Mouse (Mus musculus) splenic B cell, adult 2 months (primary cell): ENCODE measurements around the gene H1foo.

Experiments
- DNase-seq: peaks from one replicate; pipeline ENCODE4 v3.0.0-alpha.2; 2011; ENCODE audit warnings: low read depth, low spot score
- H3K27me3 ChIP-seq: 2 replicates; pipeline ENCODE4 v1.6.1; 2012; ENCODE audit warnings: mild to moderate bottlenecking, low read length, moderate library complexity, mixed read lengths; ENCODE audit not compliant: control insufficient read depth, poor library complexity, insufficient read depth, severe bottlenecking
- H3K36me3 ChIP-seq: 2 replicates; pipeline ENCODE4 v1.6.1; 2012; ENCODE audit warnings: mild to moderate bottlenecking, low read length, moderate library complexity, mixed read lengths; ENCODE audit not compliant: control insufficient read depth, poor library complexity, insufficient read depth, severe bottlenecking

The H1foo gene

GRCm38 (mm10) chr6:115940603-115941002, 4.1 kb upstream of the H1foo start:
- H3K27me3 ChIP-seq, result no peaks in the 10 kb centered on the region
- H3K36me3 ChIP-seq, result no peaks in the 10 kb centered on the region
- DNase-seq, result no peak

DNA sequence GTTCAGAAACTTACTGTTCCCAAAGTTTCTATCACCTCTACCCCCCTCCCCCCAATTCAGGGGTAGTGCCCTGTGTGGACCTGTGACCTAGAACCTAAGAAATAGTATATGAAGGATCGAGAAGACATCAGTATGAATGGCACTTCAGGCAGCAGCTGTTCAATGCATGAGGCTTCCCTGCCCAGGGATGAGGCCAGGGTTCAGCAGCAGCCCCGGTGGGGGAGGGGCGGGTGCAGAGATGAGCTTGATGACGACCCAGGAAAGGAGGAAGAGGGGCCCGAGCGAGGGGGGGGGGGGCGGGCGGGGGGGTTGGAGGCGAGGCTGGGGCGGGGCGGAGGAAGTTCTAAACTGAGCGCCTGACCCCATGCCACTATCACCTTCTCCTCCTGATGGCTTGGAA, 3.6 kb upstream of the H1foo start:
- Histone ChIP-seq H3K36me3 (no peaks in the 10 kb centered on the region), H3K27me3 (no peaks in the 10 kb centered on the region)
- DNase-seq, result peak; percentile 8

DNA sequence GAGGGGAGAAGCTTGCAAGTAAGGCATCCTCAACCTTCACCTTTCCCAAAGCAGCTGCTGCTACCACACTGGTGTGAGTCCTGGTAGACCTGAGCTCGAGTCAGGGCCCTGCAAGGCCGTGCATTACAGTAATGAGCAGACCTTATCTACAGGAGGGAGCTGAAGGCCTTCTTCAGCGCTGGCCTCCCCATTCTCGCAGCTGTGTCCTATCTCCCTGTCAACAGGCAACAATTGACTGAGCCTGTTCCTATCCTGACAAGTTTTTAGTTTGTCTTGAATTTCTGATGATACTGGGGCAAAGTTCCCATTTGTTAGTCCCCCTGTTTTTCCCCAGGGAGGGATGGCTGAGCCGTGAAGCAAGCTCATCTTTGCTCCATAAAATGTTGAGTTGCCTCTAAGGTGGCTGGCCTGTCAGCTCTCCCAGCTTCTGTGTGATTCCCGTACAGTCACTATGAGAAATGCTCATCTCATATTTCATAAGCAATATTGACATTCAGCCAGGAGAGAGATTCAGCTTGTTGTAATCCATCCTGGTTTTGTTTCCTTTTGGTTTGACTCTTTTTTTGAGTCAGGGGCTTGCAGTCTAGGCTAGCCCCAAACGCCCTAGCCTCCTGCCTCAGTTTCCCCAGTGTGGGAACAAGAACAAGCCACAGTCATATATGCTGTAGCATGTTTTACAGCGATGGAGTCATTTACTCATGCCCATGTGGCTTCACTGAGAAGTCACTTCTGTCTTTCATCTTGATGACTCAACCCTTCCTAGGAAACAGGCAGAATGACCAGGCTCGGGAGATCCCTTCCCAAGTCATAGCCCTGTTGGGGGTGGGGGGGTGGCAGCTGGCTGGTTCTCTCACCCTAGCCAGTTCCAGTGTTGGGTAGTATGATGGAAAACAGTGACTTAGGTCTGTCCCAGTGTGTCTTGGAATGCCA, 975 bp upstream of the H1foo start:
- no peaks in the 10 kb centered on the region for H3K36me3 ChIP-seq
- no peaks in the 10 kb centered on the region for H3K27me3 ChIP-seq
- no peak for DNase-seq

- Histone ChIP-seq H3K36me3 (no peaks in the 10 kb centered on the region), H3K27me3 (no peaks in the 10 kb centered on the region)
- no peak for DNase-seq
These were observed 895 bp downstream of the H1foo start for GRCm38 (mm10) chr6:115945633-115946032.

DNA sequence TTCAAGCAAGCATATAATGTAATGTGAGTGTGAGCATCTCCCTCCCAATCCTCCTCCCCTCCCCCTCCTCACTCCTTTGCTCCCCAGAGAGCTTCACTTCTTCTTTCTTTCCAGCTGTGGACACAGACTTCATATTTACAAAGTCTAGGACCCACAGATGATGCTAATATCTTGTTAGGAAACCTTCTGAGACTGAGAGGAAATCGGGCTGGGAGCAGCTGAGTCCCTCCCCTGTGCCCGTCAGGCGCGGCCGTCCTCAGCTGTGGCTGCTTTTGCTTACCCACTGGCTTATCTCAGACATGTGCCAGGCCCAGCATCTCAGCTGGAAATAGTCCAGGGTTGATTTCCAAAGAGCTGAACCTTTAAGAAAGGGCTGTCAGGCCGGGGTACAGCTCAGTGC, 1.7 kb downstream of the H1foo start:
- peak; percentile 8 for DNase-seq
- H3K36me3 ChIP-seq, result no peaks in the 10 kb centered on the region
- no peaks in the 10 kb centered on the region for H3K27me3 ChIP-seq

- H3K27me3 ChIP-seq, result no peaks in the 10 kb centered on the region
- no peaks in the 10 kb centered on the region; the same call in 1 of the 2 replicates for H3K36me3 ChIP-seq
- no peak for DNase-seq
These were observed 9.9 kb downstream of the H1foo start for GRCm38 (mm10) chr6:115954506-115955074.

GRCm38 (mm10) chr6:115955169-115955568, 10.4 kb downstream of the H1foo start:
- Histone ChIP-seq H3K36me3 (no peaks in the 10 kb centered on the region; the same call in 1 of the 2 replicates), H3K27me3 (no peaks in the 10 kb centered on the region)
- DNase-seq, result no peak

- Histone ChIP-seq H3K27me3 (no peaks in the 10 kb centered on the region), H3K36me3 (no peaks in the 10 kb centered on the region; the same call in 1 of the 2 replicates)
- no peak for DNase-seq
These were observed 10.9 kb downstream of the H1foo start for GRCm38 (mm10) chr6:115955664-115956063.

GRCm38 (mm10) chr6:115956418-115956921, 11.7 kb downstream of the H1foo start:
- H3K36me3 ChIP-seq, result no peaks in the 10 kb centered on the region; the same call in 1 of the 2 replicates
- no peaks in the 10 kb centered on the region for H3K27me3 ChIP-seq
- no peak for DNase-seq

DNA sequence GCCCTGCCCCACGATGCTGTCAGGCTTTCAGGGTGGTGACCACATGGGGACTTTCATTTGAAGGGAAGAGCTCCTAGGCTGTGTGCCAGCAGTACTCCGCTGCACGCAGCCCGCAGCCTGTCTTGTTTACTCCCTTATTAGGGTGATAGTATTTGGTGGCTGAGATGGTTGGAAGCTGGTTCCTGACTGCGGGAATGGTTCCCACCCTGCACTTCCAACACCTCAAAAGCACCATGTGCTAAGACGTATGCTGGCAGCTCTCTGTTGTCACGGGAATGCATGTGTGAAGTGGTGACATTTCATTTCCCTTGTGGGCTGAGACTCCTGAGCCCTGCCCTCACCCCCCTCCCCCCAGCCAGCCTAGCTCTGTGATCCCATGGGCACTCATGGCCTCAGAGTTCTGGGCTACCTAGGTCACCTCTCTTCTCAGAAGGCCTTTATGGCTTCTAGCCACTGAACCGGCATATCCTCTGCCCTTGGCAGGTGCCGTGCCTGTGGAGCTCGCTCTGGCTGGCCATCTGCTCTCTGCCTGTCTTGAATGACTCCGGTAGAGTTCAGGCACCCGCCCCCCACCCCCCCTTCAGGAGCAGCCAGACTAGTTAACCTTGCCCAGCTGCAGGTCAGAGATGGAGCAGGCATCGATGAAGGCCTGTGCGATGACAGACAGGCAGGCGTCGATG, 12.3 kb downstream of the H1foo start:
- no peak for DNase-seq
- H3K27me3 ChIP-seq, result no peaks in the 10 kb centered on the region
- H3K36me3 ChIP-seq, result no peaks in the 10 kb centered on the region; the same call in 1 of the 2 replicates

GRCm38 (mm10) chr6:115957681-115958080, 12.9 kb downstream of the H1foo start:
- DNase-seq, result no peak
- Histone ChIP-seq H3K27me3 (no peaks in the 10 kb centered on the region), H3K36me3 (no peaks in the 10 kb centered on the region; the same call in 1 of the 2 replicates)

DNA sequence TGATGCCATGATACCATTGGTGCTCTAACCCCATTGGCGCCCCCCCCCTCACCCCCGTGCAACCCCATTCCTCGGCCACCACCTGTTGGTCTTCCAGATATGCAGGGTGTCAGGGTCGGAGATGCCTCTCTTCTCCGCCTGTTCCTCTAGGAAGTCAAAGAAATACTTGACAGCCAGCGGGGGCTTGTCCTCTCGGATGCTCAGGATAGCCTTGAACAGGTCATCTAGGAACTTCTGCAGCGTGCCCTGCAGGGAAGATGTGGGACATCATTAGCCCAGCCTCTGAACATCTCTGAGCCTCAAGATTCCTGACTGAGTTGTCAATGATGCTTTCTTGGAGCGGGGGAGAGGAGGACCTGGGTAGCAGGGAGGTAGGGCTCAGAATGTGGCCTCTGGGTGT, 13.7 kb downstream of the H1foo start:
- no peak for DNase-seq
- no peaks in the 10 kb centered on the region for H3K27me3 ChIP-seq
- H3K36me3 ChIP-seq, result no peaks in the 10 kb centered on the region; the same call in 1 of the 2 replicates

GRCm38 (mm10) chr6:115959151-115959691, 14.5 kb downstream of the H1foo start:
- DNase-seq, result no peak
- no peaks in the 10 kb centered on the region for H3K27me3 ChIP-seq
- no peaks in the 10 kb centered on the region; the same call in 1 of the 2 replicates for H3K36me3 ChIP-seq

DNA sequence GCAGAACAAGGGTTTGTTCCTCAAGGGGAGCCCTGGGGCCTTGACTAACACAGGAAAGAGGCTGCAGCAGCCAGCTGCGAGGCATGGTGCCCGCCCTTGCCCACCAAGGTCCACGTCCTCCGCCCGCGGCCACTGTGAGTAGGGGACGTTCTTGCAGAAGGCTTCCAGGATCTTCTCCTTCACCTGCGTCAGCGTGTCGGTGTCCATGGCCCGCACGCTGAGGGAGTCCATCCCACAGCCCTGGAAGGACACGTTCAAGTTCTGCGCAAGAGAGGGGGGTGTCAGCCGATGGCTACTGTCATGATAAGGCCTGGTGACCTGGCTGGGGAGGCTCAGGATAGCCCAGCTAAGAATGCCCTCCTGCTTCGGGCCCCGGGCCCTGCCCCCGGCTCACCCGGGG, 15.6 kb downstream of the H1foo start:
- Histone ChIP-seq H3K36me3 (no peaks in the 10 kb centered on the region; the same call in 1 of the 2 replicates), H3K27me3 (no peaks in the 10 kb centered on the region)
- DNase-seq, result no peak
